Comparison of ENCODE assay signal across 31 mouse cellular contexts in genomic region chr7:29328984-29329383, GRCm38 (mm10). TPM values are rescaled to one million over a fixed set of nuclear protein-coding genes. Genes with fewer than 3 reads are reported as not detected.
"Had no signal": no experiment of that assay in that cellular context is flagged by ENCODE, and none has a peak within 500 bp of the region (broad histone marks: within the 10 kb centered on the region; RNA-seq: fewer than 3 reads in every experiment).

No protein-coding gene starts in this region.

- ATAC-seq: forebrain, embryonic 13.5 days; forebrain, embryonic 14.5 days; forebrain, embryonic 15.5 days; forebrain, embryonic 16.5 days; forebrain, postnatal 0 days had no signal

- H3K4me3 ChIP-seq: embryonic facial prominence, embryonic 10.5 days; embryonic facial prominence, embryonic 12.5 days; embryonic facial prominence, embryonic 13.5 days; embryonic facial prominence, embryonic 15.5 days; erythroblast, embryonic 14.5 days; forebrain, embryonic 10.5 days; forebrain, embryonic 12.5 days; forebrain, embryonic 13.5 days; forebrain, embryonic 15.5 days; gastrocnemius, adult 2 months; heart, adult 2 months had no signal

- H3K27ac ChIP-seq: embryonic facial prominence, embryonic 10.5 days; embryonic facial prominence, embryonic 12.5 days; embryonic facial prominence, embryonic 13.5 days; embryonic facial prominence, embryonic 15.5 days; forebrain, embryonic 10.5 days; forebrain, embryonic 12.5 days; forebrain, embryonic 13.5 days; forebrain, embryonic 15.5 days; gastrocnemius, adult 2 months; heart, adult 2 months had no signal

- DNase-seq: cerebellum, adult 2 months; cerebellum, adult 8-10 months; cerebellum, adult 9-10 months; cerebellum, adult 9-11 months; cerebellum, postnatal 10 days; cerebellum, postnatal 14 days; cerebellum, postnatal 25 days; cerebellum, postnatal 36 days; embryo, embryonic 11 days; forebrain, postnatal 0 days; gastrocnemius, adult 2 months; gastrocnemius, postnatal 10 days; gastrocnemius, postnatal 14 days; gastrocnemius, postnatal 25 days; gastrocnemius, postnatal 36 days; heart, adult 11 months; heart, adult 18-20 months; heart, adult 2 months had no signal

RNA-seq across cellular contexts. Expression of gene Dpf1, which starts 25.2 kb away (rescaled TPM):
- total RNA-seq: granulocyte monocyte progenitor cell, adult 5-6 weeks had no signal

RNA-seq across cellular contexts. Expression of gene Ppp1r14a, which starts 39.9 kb away (rescaled TPM):
- total RNA-seq: common myeloid progenitor, adult 5-6 weeks; granulocyte monocyte progenitor cell, adult 5-6 weeks had no signal
